Mouse (Mus musculus) thymus, adult 2 months (tissue): Measurements from ENCODE around the gene Hsd17b1. TPM values are rescaled to one million over a fixed set of nuclear protein-coding genes. Genes with fewer than 3 reads are reported as not detected.

Experiments
- DNase-seq: peaks from one replicate; pipeline ENCODE4 v3.0.0; 2021
- H3K27ac ChIP-seq: fragments of 200-500 bp; 2 replicates; pipeline ENCODE4 v1.5.1; 2012; ENCODE audit warnings: low read length, control low read depth; ENCODE audit not compliant: control insufficient read depth, insufficient read depth
- H3K27me3 ChIP-seq: fragments of 200-500 bp; 2 replicates; pipeline ENCODE4 v1.6.1; 2012; ENCODE audit warnings: mild to moderate bottlenecking, low read length, moderate library complexity, mixed read lengths; ENCODE audit not compliant: control insufficient read depth, insufficient read depth
- H3K36me3 ChIP-seq: fragments of 200-500 bp; 2 replicates; pipeline ENCODE4 v1.6.1; 2012; ENCODE audit warnings: mild to moderate bottlenecking, low read length, moderate library complexity; ENCODE audit not compliant: control insufficient read depth, insufficient read depth
- H3K4me1 ChIP-seq: fragments of 200-500 bp; replicated peaks from 2 replicates; pipeline ENCODE4 v1.6.1; 2012; ENCODE audit warnings: low read length; ENCODE audit not compliant: control insufficient read depth, insufficient read depth
- H3K4me3 ChIP-seq: fragments of 200-500 bp; 2 replicates; pipeline ENCODE4 v1.5.1; 2012; ENCODE audit warnings: mild to moderate bottlenecking, low read length, control low read depth, moderate library complexity; ENCODE audit not compliant: control insufficient read depth, insufficient read depth
- CTCF ChIP-seq: fragments of 200-500 bp; IDR thresholded peaks from 2 replicates; pipeline ENCODE4 v1.5.1; 2012; ENCODE audit warnings: mild to moderate bottlenecking, control low read depth, low read length, moderate library complexity, borderline replicate concordance; ENCODE audit not compliant: control insufficient read depth, poor library complexity, insufficient read depth; ENCODE audit errors: extremely low read depth
- POLR2A ChIP-seq: fragments of 200-500 bp; IDR thresholded peaks from 2 replicates; pipeline ENCODE4 v1.6.1; 2012; ENCODE audit warnings: mild to moderate bottlenecking, low read length, control low read depth, moderate library complexity; ENCODE audit not compliant: control insufficient read depth, poor library complexity, insufficient read depth; ENCODE audit errors: extremely low read depth
- WGBS: fragments of 180-500 bp; shearing (Covaris S2); methylation state at CpG from one replicate; pipeline ENCODE4 v1.1.7; 2018; 5-methylcytosine and 5-hydroxymethylcytosine counted together
- polyA plus RNA-seq: library from polyadenylated mRNA; depleted of rRNA; stranded (reverse); fragments of >200 nt; gene quantifications from 2 replicates; pipeline ENCODE4 v1.2.3, GENCODE M21; 2012

Gene Hsd17b1
- polyA plus RNA-seq, 1 experiment = 0.93 TPM

GRCm38 (mm10) chr11:101062971-101063675 lies 15.1 kb upstream of the Hsd17b1 start:
- no peak for TF ChIP-seq CTCF
- no peak for TF ChIP-seq POLR2A
- Histone ChIP-seq H3K4me1 (peaks cover 58% of the 10 kb centered on the region), H3K4me3 (peak overlapping the region; percentile 4), H3K27ac (peak overlapping the region; percentile 90), H3K27me3 (no peaks in the 10 kb centered on the region), H3K36me3 (no peaks in the 10 kb centered on the region)
- no peak for DNase-seq
- 58% methylated on average over 14 of the region's 14 CpGs for WGBS

- peak; percentile 85 for DNase-seq
- TF ChIP-seq CTCF = no peak
- TF ChIP-seq POLR2A = peak; percentile 57; the same call in 1 of the 2 replicates
Observed at GRCm38 (mm10) chr11:101063676-101064327, 14.4 kb upstream of the Hsd17b1 start.

GRCm38 (mm10) chr11:101064462-101064861 lies 13.7 kb upstream of the Hsd17b1 start:
- no peak for DNase-seq
- Histone ChIP-seq H3K36me3 (no peaks in the 10 kb centered on the region), H3K4me1 (peaks cover 60% of the 10 kb centered on the region), H3K4me3 (no peak overlapping the region), H3K27me3 (no peaks in the 10 kb centered on the region), H3K27ac (peak overlapping the region; percentile 90)
- 92% methylated on average over 4 of the region's 4 CpGs for WGBS
- TF ChIP-seq CTCF (no peak), POLR2A (no peak)

More at GRCm38 (mm10) chr11:101063676-101064327, 14.4 kb upstream of the Hsd17b1 start:
- peak overlapping the region; percentile 90 for H3K27ac ChIP-seq
- peaks cover 58% of the 10 kb centered on the region for H3K4me1 ChIP-seq
- H3K4me3 ChIP-seq = peak overlapping the region; percentile 33
- no peaks in the 10 kb centered on the region for H3K36me3 ChIP-seq
- 2% methylated on average over 12 of the region's 12 CpGs for WGBS
- H3K27me3 ChIP-seq = no peaks in the 10 kb centered on the region

GRCm38 (mm10) chr11:101065002-101065401 lies 13.2 kb upstream of the Hsd17b1 start:
- H3K36me3 ChIP-seq = no peaks in the 10 kb centered on the region
- 90% methylated on average over 9 of the region's 9 CpGs for WGBS
- H3K4me3 ChIP-seq = no peak overlapping the region
- peaks cover 55% of the 10 kb centered on the region for H3K4me1 ChIP-seq
- no peak for TF ChIP-seq POLR2A
- no peak for TF ChIP-seq CTCF
- DNase-seq = no peak
- no peaks in the 10 kb centered on the region for H3K27me3 ChIP-seq
- peak overlapping the region; percentile 6; the same call in 1 of the 2 replicates for H3K27ac ChIP-seq

GRCm38 (mm10) chr11:101066549-101067412 lies 11.4 kb upstream of the Hsd17b1 start:
- Histone ChIP-seq H3K27ac (no peak overlapping the region), H3K4me3 (peak overlapping the region; percentile 28; the same call in 1 of the 2 replicates), H3K36me3 (no peaks in the 10 kb centered on the region), H3K27me3 (no peaks in the 10 kb centered on the region), H3K4me1 (peaks cover 47% of the 10 kb centered on the region)
- DNase-seq = peak; percentile 87
- TF ChIP-seq POLR2A (no peak), CTCF (peak; percentile 94)
- 38% methylated on average over 18 of the region's 18 CpGs for WGBS

GRCm38 (mm10) chr11:101069391-101070188 lies 8.6 kb upstream of the Hsd17b1 start, which contains the start of gene Naglu:
Naglu (plus strand) TSS chr11:101070012.
- WGBS = 5% methylated on average over 35 of the region's 35 CpGs
- TF ChIP-seq CTCF (peak; percentile 45; the same call in 1 of the 2 replicates), POLR2A (peak; percentile 66)
- H3K4me1 ChIP-seq = peaks cover 21% of the 10 kb centered on the region
- no peaks in the 10 kb centered on the region for H3K36me3 ChIP-seq
- DNase-seq = peak; percentile 96
- peak within 1 kb of the TSS; percentile 68 for H3K4me3 ChIP-seq
- no peak within 1 kb of the TSS for H3K27ac ChIP-seq
- H3K27me3 ChIP-seq = no peaks in the 10 kb centered on the region
